Mouse (Mus musculus) frontal cortex, postnatal 36 days (tissue): ENCODE results near the gene Cops4.

Source experiments
- DNase-seq, 2 experiments: peaks; one replicate each; pipeline ENCODE4 v3.0.0; 2022; ENCODE audit warnings: low spot score in 2 of 2

The Cops4 gene

GRCm38 (mm10) chr5:100536638-100537037 lies 18.5 kb downstream of the Cops4 start:
- DNase-seq = peak in 1 of 2 experiments; percentile 20

- DNase-seq = no peak
These were observed 28.4 kb downstream of the Cops4 start for GRCm38 (mm10) chr5:100546294-100547080.

- DNase-seq = no peak
These were observed 30.1 kb downstream of the Cops4 start for GRCm38 (mm10) chr5:100548236-100548635.

- DNase-seq = no peak
These were observed 31.2 kb downstream of the Cops4 start for GRCm38 (mm10) chr5:100549311-100549710.

GRCm38 (mm10) chr5:100550151-100550550 lies 32.0 kb downstream of the Cops4 start:
- no peak for DNase-seq

GRCm38 (mm10) chr5:100551952-100552351 lies 33.8 kb downstream of the Cops4 start:
- DNase-seq = no peak

- DNase-seq = no peak
These were observed 35.3 kb downstream of the Cops4 start for GRCm38 (mm10) chr5:100553426-100553825.

- no peak for DNase-seq
These were observed 38.9 kb downstream of the Cops4 start for GRCm38 (mm10) chr5:100557019-100557418.

- no peak for DNase-seq
These were observed 39.4 kb downstream of the Cops4 start for GRCm38 (mm10) chr5:100557537-100557936.

GRCm38 (mm10) chr5:100558783-100559182 lies 40.7 kb downstream of the Cops4 start:
- no peak for DNase-seq

GRCm38 (mm10) chr5:100559357-100559756 lies 41.2 kb downstream of the Cops4 start:
- no peak for DNase-seq

GRCm38 (mm10) chr5:100562702-100563101 lies 44.6 kb downstream of the Cops4 start:
- no peak for DNase-seq

- no peak for DNase-seq
These were observed 48.7 kb downstream of the Cops4 start for GRCm38 (mm10) chr5:100566798-100567197.

- no peak for DNase-seq
These were observed 49.3 kb downstream of the Cops4 start for GRCm38 (mm10) chr5:100567258-100568032.

GRCm38 (mm10) chr5:100568177-100568576 lies 50.1 kb downstream of the Cops4 start:
- no peak for DNase-seq

GRCm38 (mm10) chr5:100568802-100569201 lies 50.7 kb downstream of the Cops4 start:
- DNase-seq = no peak

GRCm38 (mm10) chr5:100569250-100569934 lies 51.3 kb downstream of the Cops4 start:
- DNase-seq = no peak

- no peak for DNase-seq
These were observed 52.0 kb downstream of the Cops4 start for GRCm38 (mm10) chr5:100569997-100570595.

GRCm38 (mm10) chr5:100570716-100571115 lies 52.6 kb downstream of the Cops4 start:
- no peak for DNase-seq

- no peak for DNase-seq
These were observed 54.0 kb downstream of the Cops4 start, which contains the start of gene Plac8 for GRCm38 (mm10) chr5:100572069-100572468. Plac8 (minus strand) TSS chr5:100572245.

GRCm38 (mm10) chr5:100573256-100573655 lies 55.1 kb downstream of the Cops4 start:
- DNase-seq = no peak

GRCm38 (mm10) chr5:100574771-100575170 lies 56.7 kb downstream of the Cops4 start:
- no peak for DNase-seq
